Mouse (Mus musculus) CH12.LX (cell line): ENCODE results near the gene Mroh7. TPM values are rescaled to one million over a fixed set of nuclear protein-coding genes. Genes with fewer than 3 reads are reported as not detected.

Experiments used
- DNase-seq: peaks from one replicate; pipeline ENCODE4 v3.0.0-alpha.2; 2013; ENCODE audit errors: extremely low read depth
- H3K27ac ChIP-seq: 2 replicates; pipeline ENCODE4 v1.5.1; 2012; ENCODE audit warnings: low read depth, mild to moderate bottlenecking, control low read depth, moderate library complexity; ENCODE audit not compliant: insufficient read depth
- H3K27me3 ChIP-seq: replicated peaks from 2 replicates; pipeline ENCODE3; 2012; ENCODE audit warnings: inconsistent platforms
- H3K36me3 ChIP-seq, 2 experiments: replicated peaks in 1 of 2; 2 replicates each; pipeline versions ENCODE3 to v1.6.1; 2012; ENCODE audit warnings: inconsistent platforms in 1 of 2, low read length in 1 of 2, mild to moderate bottlenecking in 1 of 2, mixed read lengths in 1 of 2, moderate library complexity in 1 of 2; ENCODE audit not compliant: control insufficient read depth in 1 of 2, insufficient read depth in 1 of 2
- H3K4me1 ChIP-seq, 2 experiments: 2 replicates each; pipeline ENCODE4 v1.6.1; 2012; ENCODE audit warnings: inconsistent platforms in 1 of 2, moderate library complexity in 1 of 2; ENCODE audit not compliant: insufficient read depth in 2 of 2, control insufficient read depth in 1 of 2
- H3K4me2 ChIP-seq: 2 replicates; pipeline ENCODE4 v1.6.1; 2012; ENCODE audit warnings: low read depth, mild to moderate bottlenecking, control low read depth; ENCODE audit not compliant: poor library complexity, insufficient read depth, severe bottlenecking
- H3K4me3 ChIP-seq, 3 experiments: fragments of 150-350 bp in 1 of 3; sonication (generic) in 1 of 3; replicated peaks in 1 of 3; 2 replicates each; pipeline versions ENCODE3 to v1.5.1; 2011 to 2012; ENCODE audit warnings: low read depth in 2 of 3, low read length in 2 of 3, mild to moderate bottlenecking in 2 of 3, moderate library complexity in 2 of 3, control low read depth in 1 of 3, improper control_type of control experiment in 1 of 3, inconsistent platforms in 1 of 3, mixed read lengths in 1 of 3; ENCODE audit not compliant: poor library complexity in 1 of 3
- H3K79me2 ChIP-seq: replicated peaks from 2 replicates; pipeline ENCODE4 v1.6.1; 2012; ENCODE audit warnings: mild to moderate bottlenecking, moderate library complexity; ENCODE audit not compliant: control insufficient read depth, poor library complexity, insufficient read depth, severe bottlenecking; ENCODE audit errors: extremely low read depth
- H3K9ac ChIP-seq: 2 replicates; pipeline ENCODE4 v1.6.1; 2012; ENCODE audit warnings: low read depth, mild to moderate bottlenecking, control low read depth, moderate library complexity; ENCODE audit not compliant: insufficient read depth
- H3K9me3 ChIP-seq: replicated peaks from 2 replicates; pipeline ENCODE3; 2012; ENCODE audit warnings: low read length, inconsistent platforms, mixed read lengths
- BHLHE40 ChIP-seq: IDR thresholded peaks from 2 replicates; pipeline ENCODE4 v1.6.1; 2011; ENCODE audit warnings: mild to moderate bottlenecking, low read depth, low read length, improper control_type of control experiment
- CHD1 ChIP-seq: IDR thresholded peaks from 2 replicates; pipeline ENCODE4 v1.6.1; 2012; ENCODE audit warnings: low read depth, low read length, improper control_type of control experiment, inconsistent platforms
- CHD2 ChIP-seq: IDR thresholded peaks from 2 replicates; pipeline ENCODE4 v1.6.1; 2011; ENCODE audit warnings: low read length, improper control_type of control experiment
- CTCF ChIP-seq, 2 experiments: IDR thresholded peaks in 1 of 2; conservative IDR thresholded peaks in 1 of 2; 2 replicates each; pipeline ENCODE4 v1.5.1; 2011 to 2012; ENCODE audit warnings: low read depth in 2 of 2, low read length in 2 of 2, improper control_type of control experiment in 1 of 2, inconsistent platforms in 1 of 2, mild to moderate bottlenecking in 1 of 2, moderate library complexity in 1 of 2
- E2F4 ChIP-seq: IDR thresholded peaks from 2 replicates; pipeline ENCODE4 v1.6.1; 2011; ENCODE audit warnings: low read depth, low read length, improper control_type of control experiment; ENCODE audit not compliant: insufficient replicate concordance
- ETS1 ChIP-seq: conservative IDR thresholded peaks from 2 replicates; pipeline ENCODE4 v1.6.1; 2012; ENCODE audit warnings: low read depth, mild to moderate bottlenecking, inconsistent platforms, low read length, improper control_type of control experiment, moderate library complexity
- HCFC1 ChIP-seq: IDR thresholded peaks from 2 replicates; pipeline ENCODE4 v1.6.1; 2012; ENCODE audit warnings: low read depth, mild to moderate bottlenecking, inconsistent platforms, low read length, improper control_type of control experiment
- JUND ChIP-seq: conservative IDR thresholded peaks from 2 replicates; pipeline ENCODE4 v1.6.1; 2011; ENCODE audit warnings: low read depth, low read length, improper control_type of control experiment
- KAT2A ChIP-seq: IDR thresholded peaks from 2 replicates; pipeline ENCODE4 v1.6.1; 2012; ENCODE audit warnings: low read length, improper control_type of control experiment, inconsistent platforms; ENCODE audit not compliant: insufficient replicate concordance
- MAFK ChIP-seq: IDR thresholded peaks from 2 replicates; pipeline ENCODE4 v1.6.1; 2011; ENCODE audit warnings: low read length, improper control_type of control experiment; ENCODE audit not compliant: insufficient replicate concordance
- MAZ ChIP-seq: IDR thresholded peaks from 2 replicates; pipeline ENCODE4 v1.6.1; 2012; ENCODE audit warnings: low read depth, mild to moderate bottlenecking, inconsistent platforms, low read length, improper control_type of control experiment, moderate library complexity
- MEF2A ChIP-seq: IDR thresholded peaks from 2 replicates; pipeline ENCODE4 v1.6.1; 2014; ENCODE audit warnings: low read depth, mild to moderate bottlenecking, inconsistent platforms, low read length, improper control_type of control experiment, borderline replicate concordance
- MYC ChIP-seq: IDR thresholded peaks from 2 replicates; pipeline ENCODE4 v1.6.1; 2011; ENCODE audit warnings: low read depth, mild to moderate bottlenecking, improper control_type of control experiment, low read length
- NELFE ChIP-seq: IDR thresholded peaks from 2 replicates; pipeline ENCODE4 v1.6.1; 2011; ENCODE audit warnings: low read depth, low read length, improper control_type of control experiment
- POLR2AphosphoS2 ChIP-seq: IDR thresholded peaks from 2 replicates; pipeline ENCODE4 v1.6.1; 2011; ENCODE audit warnings: low read depth, low read length, improper control_type of control experiment
- SIN3A ChIP-seq: IDR thresholded peaks from 2 replicates; pipeline ENCODE4 v1.6.1; 2012; ENCODE audit warnings: low read length, improper control_type of control experiment, inconsistent platforms
- SMC3 ChIP-seq: IDR thresholded peaks from 2 replicates; pipeline ENCODE4 v1.6.1; 2011; ENCODE audit warnings: low read depth, low read length, improper control_type of control experiment
- TBP ChIP-seq: conservative IDR thresholded peaks from 2 replicates; pipeline ENCODE4 v1.6.1; 2011; ENCODE audit warnings: low read depth, low read length, improper control_type of control experiment
- TCF12 ChIP-seq: IDR thresholded peaks from 2 replicates; pipeline ENCODE4 v1.6.1; 2014; ENCODE audit warnings: low read depth, mild to moderate bottlenecking, inconsistent platforms, low read length, improper control_type of control experiment
- ZKSCAN1 ChIP-seq: IDR thresholded peaks from 2 replicates; pipeline ENCODE4 v1.6.1; 2012; ENCODE audit warnings: low read depth, inconsistent platforms, low read length, improper control_type of control experiment, borderline replicate concordance
- ZMIZ1 ChIP-seq: IDR thresholded peaks from 2 replicates; pipeline ENCODE4 v1.6.1; 2012; ENCODE audit warnings: low read depth, mild to moderate bottlenecking, inconsistent platforms, low read length, improper control_type of control experiment
- dilution Hi-C: fragments of 300-500 bp; cut with MboI; formaldehyde crosslinking; loops from 2 replicates; pipeline ENCODE4 v1.14.3; 2020; ENCODE audit warnings: low sequenced_read_pairs; ENCODE audit not compliant: extremely low pct_unique_long_range_greater_than_20kb, extremely low pct_ligation_motif_present
- in situ Hi-C: fragments of 300-500 bp; cut with MboI; formaldehyde crosslinking; loops from 3 replicates; pipeline ENCODE4 v1.14.3; 2019; ENCODE audit warnings: low sequenced_read_pairs, low pct_ligation_motif_present, low pct_unique_long_range_greater_than_20kb, mixed read lengths
- polyA plus RNA-seq: library from polyadenylated mRNA; unstranded; fragments of >175 nt; gene quantifications from 2 replicates; pipeline ENCODE4 v1.2.1, GENCODE M21; 2012; ENCODE audit warnings: low read depth; ENCODE audit not compliant: insufficient read length
- total RNA-seq, 2 experiments: library from RNA; depleted of rRNA; stranded (reverse); fragments of 300-350 nt in 1 of 2; fragments of >200 nt in 1 of 2; gene quantifications; 2 replicates each; pipeline ENCODE4 v1.2.3; 2012 to 2014

Mroh7 gene
- total and polyA plus RNA-seq, 3 experiments: not detected

DNA sequence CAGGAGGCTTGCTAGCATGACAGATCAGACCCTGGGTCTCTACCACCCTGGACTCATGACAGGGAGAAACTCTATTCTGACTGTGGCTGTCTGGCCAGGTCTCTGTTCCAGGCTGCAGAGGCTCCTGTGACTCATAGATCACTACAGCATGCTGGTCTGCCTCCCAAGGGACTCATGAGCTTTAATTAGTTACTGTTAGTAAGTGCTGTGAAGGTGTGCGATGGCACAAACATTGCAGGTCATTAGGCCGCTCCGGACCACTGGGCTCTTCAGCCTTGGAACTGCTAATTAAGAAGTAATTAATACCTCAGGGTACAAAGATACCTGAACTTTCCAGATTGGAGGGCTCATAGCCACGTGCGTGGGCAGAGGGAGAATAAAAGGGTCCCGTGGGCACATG is 83.6 kb downstream of the Mroh7 start:
- H3K9me3 ChIP-seq: no peaks in the 10 kb centered on the region
- H3K4me1 ChIP-seq: peaks cover 6 to 32% of the 10 kb centered on the region in 2 experiments
- H3K4me3 ChIP-seq: no peak overlapping the region
- H3K27me3 ChIP-seq: peaks cover 11% of the 10 kb centered on the region
- no peak overlapping the region for H3K9ac ChIP-seq
- H3K27ac ChIP-seq: no peak overlapping the region
- 0 out of 2 replicates have a peak, but pooled peaks have one; percentile 14 for TF ChIP-seq MYC
- TF ChIP-seq MEF2A: peak; percentile 42; the same call in 1 of the 2 replicates
- no peak for TF ChIP-seq TBP
- TF ChIP-seq BHLHE40: peak; percentile 38; the same call in 1 of the 2 replicates
- no peak for TF ChIP-seq HCFC1
- TF ChIP-seq, all 38 proteins: peak for 3
- Histone ChIP-seq H3K4me2 (no peak overlapping the region), H3K36me3 (no peaks in the 10 kb centered on the region), H3K79me2 (peaks cover 5% of the 10 kb centered on the region)
- dilution Hi-C loops: no loop called here
- in situ Hi-C loops: loop anchor here (25.0 kb wide), 1 partner anchor 515 kb away; no protein-coding TSS in a partner anchor
- DNase-seq: peak; percentile 62

DNA sequence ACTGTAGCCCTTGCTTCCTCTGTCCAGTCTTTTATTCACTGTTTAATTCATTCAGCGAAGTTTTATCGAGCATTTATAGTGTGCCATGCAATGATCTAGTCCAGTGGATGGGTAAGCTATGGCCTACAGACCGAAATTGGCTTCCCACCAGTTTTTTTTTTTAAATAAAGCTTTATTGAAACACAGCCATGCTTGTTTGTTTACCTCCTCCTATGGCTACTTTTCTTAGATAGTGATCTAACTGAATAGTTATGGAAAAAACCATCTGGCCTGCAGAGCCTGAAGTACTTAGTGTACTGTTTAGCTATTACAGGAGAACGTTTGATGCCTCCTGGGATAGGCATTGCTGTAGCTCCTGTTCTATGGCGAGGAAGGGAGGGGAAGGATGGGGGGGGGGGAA is 84.9 kb downstream of the Mroh7 start:
- H3K27ac ChIP-seq: no peak overlapping the region
- H3K9me3 ChIP-seq: peaks cover 3% of the 10 kb centered on the region
- H3K79me2 ChIP-seq: no peaks in the 10 kb centered on the region
- peaks cover 15% of the 10 kb centered on the region for H3K27me3 ChIP-seq
- no peak overlapping the region for H3K4me2 ChIP-seq
- peaks cover 3 to 24% of the 10 kb centered on the region in 2 experiments; a peak in 2 of 4 replicates for H3K4me1 ChIP-seq
- DNase-seq: no peak
- dilution Hi-C loops (no loop called here), in situ Hi-C loops (loop anchor here (25.0 kb wide), 1 partner anchor 517 kb away; no protein-coding TSS in a partner anchor)
- H3K9ac ChIP-seq: no peak overlapping the region
- TF ChIP-seq POLR2AphosphoS2: no peak
- no peak for TF ChIP-seq KAT2A
- no peak for TF ChIP-seq NELFE
- no peak for TF ChIP-seq ZKSCAN1
- TF ChIP-seq JUND: no peak
- TF ChIP-seq BHLHE40: no peak
- no peaks in the 10 kb centered on the region for H3K36me3 ChIP-seq
- H3K4me3 ChIP-seq: no peak overlapping the region

DNA sequence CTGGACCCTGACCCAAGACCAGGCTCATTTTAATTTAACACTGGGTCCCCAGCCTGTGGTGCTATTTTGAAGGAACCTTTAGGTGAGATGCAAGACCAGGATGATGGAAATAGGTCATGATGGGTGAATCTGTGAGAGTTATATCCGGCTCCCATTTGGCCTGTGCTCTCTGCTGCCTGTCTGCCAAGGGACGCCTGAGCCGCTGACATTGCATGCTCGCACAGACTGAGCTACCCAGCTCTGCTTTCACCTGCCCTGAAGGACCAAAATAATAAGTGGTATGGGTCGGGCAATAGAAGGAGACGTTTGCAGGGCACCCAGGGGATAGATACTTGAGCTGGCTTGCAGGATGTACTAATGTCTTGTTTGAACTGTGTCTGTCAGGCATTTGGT is 86.5 kb downstream of the Mroh7 start:
- no peaks in the 10 kb centered on the region for H3K79me2 ChIP-seq
- dilution Hi-C loops: no loop called here

More for the DNA sequence above, 86.5 kb downstream of the Mroh7 start:
- H3K4me2 ChIP-seq: no peak overlapping the region
- TF ChIP-seq MAFK (no peak), ETS1 (no peak), CHD2 (no peak), ZKSCAN1 (no peak), MYC (no peak), SIN3A (no peak), MAZ (no peak), CHD1 (no peak), E2F4 (no peak), TBP (no peak), SMC3 (no peak), ZMIZ1 (no peak), CTCF (conservative IDR thresholded peaks at IDR 0.05 in 1 of 2, IDR thresholded peaks at IDR 0.05 in 1 of 2; ENCODE audit: low read depth in 2 of 2, low read length in 2 of 2) (no peak), TCF12 (no peak), MEF2A (no peak), KAT2A (no peak)
- H3K4me3 ChIP-seq: no peak overlapping the region
- H3K4me1 ChIP-seq: peaks cover 3 to 19% of the 10 kb centered on the region in 2 experiments; a peak in 2 of 4 replicates
- in situ Hi-C loops: loop anchor here (25.0 kb wide), 1 partner anchor 518 kb away; no protein-coding TSS in a partner anchor
- no peaks in the 10 kb centered on the region for H3K36me3 ChIP-seq
- H3K9me3 ChIP-seq: peaks cover 9% of the 10 kb centered on the region
- no peak for DNase-seq
- H3K27ac ChIP-seq: no peak overlapping the region
- H3K27me3 ChIP-seq: peaks cover 22% of the 10 kb centered on the region
- H3K9ac ChIP-seq: no peak overlapping the region
